Mouse (Mus musculus) spleen, postnatal 4 days (tissue): ENCODE data around the gene Gm16181.
A peak's percentile ranks its signal among the peaks of the same experiment; 100 is the strongest.

Experiments
- DNase-seq, 2 experiments: peaks; one replicate each; pipeline ENCODE4 v3.0.0; 2022; ENCODE audit warnings: low spot score in 2 of 2

Gene Gm16181

GRCm38 (mm10) chr17:35195631-35196320, 24.9 kb upstream of the Gm16181 start:
- DNase-seq = peak; percentile 87 to 97

GRCm38 (mm10) chr17:35196321-35196641, 24.4 kb upstream of the Gm16181 start:
- DNase-seq = no peak

- DNase-seq = no peak
Measured at GRCm38 (mm10) chr17:35197126-35197525, 23.5 kb upstream of the Gm16181 start.

- no peak for DNase-seq
Measured at GRCm38 (mm10) chr17:35198029-35198428, 22.6 kb upstream of the Gm16181 start.

GRCm38 (mm10) chr17:35198946-35199345, 21.7 kb upstream of the Gm16181 start:
- no peak for DNase-seq

GRCm38 (mm10) chr17:35200398-35200797, 20.2 kb upstream of the Gm16181 start:
- peak; percentile 56 to 74 for DNase-seq

GRCm38 (mm10) chr17:35201128-35201527, 19.5 kb upstream of the Gm16181 start:
- no peak for DNase-seq

- DNase-seq = peak; percentile 64 to 78
Measured at GRCm38 (mm10) chr17:35201787-35202186, 18.8 kb upstream of the Gm16181 start, which contains the start of gene Tnf. Gene Tnf (minus strand): TSS chr17:35202007.

GRCm38 (mm10) chr17:35202442-35202841, 18.2 kb upstream of the Gm16181 start:
- DNase-seq = no peak

GRCm38 (mm10) chr17:35204494-35205379, 15.9 kb upstream of the Gm16181 start, which contains the start of gene Lta:
Gene Lta (minus strand): TSS chr17:35205351.
- DNase-seq = peak; percentile 48 to 75

- no peak for DNase-seq
Measured at GRCm38 (mm10) chr17:35205380-35205769, 15.3 kb upstream of the Gm16181 start.

- peak in 1 of 2 experiments; percentile 50 for DNase-seq
Measured at GRCm38 (mm10) chr17:35209785-35210535, 10.7 kb upstream of the Gm16181 start.

- DNase-seq = no peak
Measured at GRCm38 (mm10) chr17:35210593-35210992, 10.0 kb upstream of the Gm16181 start.

GRCm38 (mm10) chr17:35213071-35213470, 7.6 kb upstream of the Gm16181 start:
- no peak for DNase-seq

GRCm38 (mm10) chr17:35218516-35219193, 2.0 kb upstream of the Gm16181 start:
- peak; percentile 56 to 78 for DNase-seq

GRCm38 (mm10) chr17:35219601-35220041, 1.0 kb upstream of the Gm16181 start:
- DNase-seq = no peak

GRCm38 (mm10) chr17:35222299-35222698, 1.7 kb downstream of the Gm16181 start:
- DNase-seq = no peak

- no peak for DNase-seq
Measured at GRCm38 (mm10) chr17:35224641-35225040, 4.0 kb downstream of the Gm16181 start.

GRCm38 (mm10) chr17:35225456-35225855, 4.8 kb downstream of the Gm16181 start:
- no peak for DNase-seq

- DNase-seq = no peak
Measured at GRCm38 (mm10) chr17:35226561-35227046, 6.0 kb downstream of the Gm16181 start.

- DNase-seq = no peak
Measured at GRCm38 (mm10) chr17:35231022-35231421, 10.4 kb downstream of the Gm16181 start.
